Mouse (Mus musculus): ENCODE measurements around the gene T2.

DNA sequence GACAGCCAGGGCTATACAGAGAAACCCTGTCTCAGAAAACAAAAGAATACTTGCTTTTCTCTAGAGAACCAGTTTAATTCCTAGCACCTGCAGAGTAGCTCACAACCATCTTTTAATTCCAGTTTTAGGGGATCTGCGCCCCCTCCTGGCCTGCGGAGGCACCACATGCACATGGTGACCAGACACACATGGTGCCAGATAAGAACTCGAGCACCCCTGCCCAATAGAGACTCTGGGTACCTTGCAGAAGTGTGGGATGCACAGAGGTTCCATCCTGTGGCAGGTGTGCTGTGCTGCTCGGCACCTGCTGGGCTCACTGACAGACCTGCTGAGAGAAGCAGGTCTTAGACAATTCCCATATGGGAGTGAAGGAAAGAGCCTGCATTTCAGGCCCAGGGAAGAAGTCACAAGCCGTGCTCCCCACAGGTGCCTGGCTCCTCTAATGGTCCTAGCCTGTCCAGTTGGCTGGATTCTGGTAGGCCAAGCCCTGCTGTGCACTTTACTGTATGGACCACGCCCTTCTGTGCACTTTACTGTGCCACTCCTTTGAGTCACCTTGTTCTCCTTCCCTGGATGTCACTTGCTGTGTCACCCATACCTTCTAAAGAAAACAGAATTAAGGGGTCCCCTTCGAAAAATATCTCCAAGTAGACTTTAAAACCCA is 27.1 kb upstream of the T2 start:
- TF ChIP-seq CTCF (IDR thresholded peaks at IDR 0.05; ENCODE audit: extremely low read depth, insufficient read depth, insufficient read length, insufficient replicate concordance) = peak; percentile 10; the same call in 1 of the 2 replicates
- no peak for TF ChIP-seq POLR2A (IDR thresholded peaks at IDR 0.05; ENCODE audit: low read depth, low read length)
